Mouse (Mus musculus): ENCODE data around the gene Dact3.

DNA sequence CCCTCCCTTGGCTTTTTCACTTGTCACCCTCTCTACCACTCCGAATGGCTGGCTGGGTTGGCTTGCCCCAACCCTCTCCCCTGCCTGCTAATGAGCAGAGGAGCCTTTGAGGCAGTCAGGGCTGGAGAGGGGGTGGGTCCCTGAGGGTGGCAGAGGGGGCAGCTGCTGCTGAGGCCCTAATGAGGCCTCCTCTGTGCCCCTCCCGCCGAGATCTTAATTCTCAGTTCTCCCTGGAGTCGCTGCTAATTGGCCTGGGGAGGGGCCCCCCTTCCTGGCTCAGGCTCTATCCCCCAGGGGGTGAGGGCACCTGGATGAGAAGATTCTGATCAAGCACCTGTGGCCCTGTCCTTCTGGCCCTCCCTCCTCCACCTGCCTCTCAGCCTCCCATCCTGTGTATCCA is 19.2 kb downstream of the Dact3 start:
- TF ChIP-seq CTCF (IDR thresholded peaks at IDR 0.05; ENCODE audit: insufficient read depth, low read length) (no peak), POLR2A (IDR thresholded peaks at IDR 0.05; ENCODE audit: borderline replicate concordance, extremely low read depth, low read depth, low read length) (no peak)
